Mouse (Mus musculus) heart, embryonic 13.5 days (tissue): ENCODE results near the gene Tbc1d22a. TPM values are rescaled to one million over a fixed set of nuclear protein-coding genes. Genes with fewer than 3 reads are reported as not detected.

Experiments used
- ATAC-seq: fragments of 200-750 bp; cut with Nextera tagmentation; 2 replicates; pipeline ENCODE4 v1.8.0; 2017; ENCODE audit warnings: moderate TSS enrichment; ENCODE audit not compliant: insufficient number of reproducible peaks, low FRiP score, low TSS enrichment; ENCODE audit errors: extremely low read depth
- H3K27ac ChIP-seq: fragments of 300-500 bp; sonication (generic); replicated peaks from 2 replicates; pipeline ENCODE4 v1.5.1; 2015; ENCODE audit warnings: moderate library complexity, mild to moderate bottlenecking, inconsistent platforms
- H3K27me3 ChIP-seq: fragments of 300-500 bp; sonication (generic); replicated peaks from 2 replicates; pipeline ENCODE4 v1.6.1; 2015; ENCODE audit warnings: mild to moderate bottlenecking, inconsistent platforms
- H3K36me3 ChIP-seq: fragments of 300-500 bp; sonication (generic); 2 replicates; pipeline ENCODE4 v1.6.1; 2015; ENCODE audit warnings: mild to moderate bottlenecking, inconsistent platforms
- H3K4me1 ChIP-seq: fragments of 300-500 bp; sonication (generic); 2 replicates; pipeline ENCODE4 v1.6.1; 2015; ENCODE audit warnings: inconsistent platforms
- H3K4me2 ChIP-seq: fragments of 300-500 bp; sonication (generic); 2 replicates; pipeline ENCODE4 v1.6.1; 2015; ENCODE audit warnings: inconsistent platforms, mild to moderate bottlenecking, moderate library complexity
- H3K4me3 ChIP-seq: fragments of 300-500 bp; sonication (generic); 2 replicates; pipeline ENCODE4 v1.5.1; 2015; ENCODE audit warnings: moderate library complexity, mild to moderate bottlenecking, inconsistent platforms
- H3K9ac ChIP-seq: fragments of 300-500 bp; sonication (generic); 2 replicates; pipeline ENCODE4 v1.6.1; 2015; ENCODE audit warnings: inconsistent platforms, mild to moderate bottlenecking, moderate library complexity
- H3K9me3 ChIP-seq: fragments of 300-500 bp; sonication (generic); 2 replicates; pipeline ENCODE4 v1.6.1; 2016; ENCODE audit warnings: inconsistent platforms
- WGBS: fragments of 180-500 bp; shearing (Covaris S2); methylation state at CpG from one replicate; pipeline ENCODE4 v1.1.7; 2015; ENCODE audit warnings: mixed read lengths; 5-methylcytosine and 5-hydroxymethylcytosine counted together
- polyA plus RNA-seq: library from polyadenylated mRNA; unstranded; fragments of >200 nt; fragmentation: Nextera tagmentation; extraction: Ambion mirVana; gene quantifications from 2 replicates; pipeline ENCODE4 v1.2.1, GENCODE M21; 2015

The Tbc1d22a gene
- polyA plus RNA-seq, 1 experiment from 2014 or later: 9.1 TPM

DNA sequence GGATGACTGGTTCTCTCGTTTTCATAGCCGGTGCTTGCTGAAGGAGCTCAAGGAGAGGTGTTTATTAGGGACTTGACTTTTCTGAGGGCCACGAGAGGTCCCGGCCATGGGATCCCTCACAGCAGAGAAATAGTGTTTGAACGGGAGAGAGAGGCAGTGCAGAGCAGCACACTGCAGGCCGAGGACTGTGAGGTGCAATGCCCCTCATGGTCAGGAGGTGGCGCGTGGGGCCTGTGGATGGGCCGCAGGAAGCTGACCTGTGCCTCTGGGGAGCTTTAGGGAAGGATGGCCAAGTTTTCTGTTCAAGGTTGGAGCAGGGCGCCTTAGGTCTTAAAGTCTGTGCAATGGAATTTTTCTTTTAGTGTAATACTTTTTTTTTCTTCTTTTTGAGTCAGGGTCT, 25.5 kb downstream of the Tbc1d22a start:
- no peak overlapping the region for H3K4me3 ChIP-seq
- no peaks in the 10 kb centered on the region for H3K27me3 ChIP-seq
- WGBS: 29% methylated on average over 10 of the region's 10 CpGs
- peaks cover 27% of the 10 kb centered on the region for H3K36me3 ChIP-seq
- no peaks in the 10 kb centered on the region for H3K4me1 ChIP-seq
- H3K9ac ChIP-seq: no peak overlapping the region
- no peak for ATAC-seq
- H3K27ac ChIP-seq: no peak overlapping the region
- no peaks in the 10 kb centered on the region for H3K9me3 ChIP-seq
- no peak overlapping the region for H3K4me2 ChIP-seq

DNA sequence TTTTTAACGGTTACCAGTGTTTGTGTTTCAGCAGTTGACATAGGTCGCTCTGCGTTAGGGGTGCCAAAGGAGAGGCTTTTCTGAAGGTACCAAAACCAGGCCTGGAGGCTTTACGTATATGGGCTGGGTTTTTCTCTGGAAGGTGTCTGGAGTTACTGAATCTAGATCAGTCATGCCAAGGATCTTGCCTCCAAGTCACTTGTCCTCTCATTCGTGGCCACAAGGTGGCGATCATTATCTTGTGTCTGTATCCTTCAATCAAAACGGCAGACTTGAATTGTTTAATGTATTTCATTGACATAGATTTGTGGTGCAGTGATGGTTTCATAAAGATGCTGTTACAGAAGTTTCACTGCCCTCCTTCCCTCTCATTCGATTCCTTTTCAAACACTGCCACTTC, 29.4 kb downstream of the Tbc1d22a start:
- Histone ChIP-seq H3K4me2 (no peak overlapping the region), H3K27ac (no peak overlapping the region), H3K9ac (no peak overlapping the region), H3K27me3 (no peaks in the 10 kb centered on the region), H3K4me1 (no peaks in the 10 kb centered on the region), H3K36me3 (peaks cover 20% of the 10 kb centered on the region), H3K4me3 (no peak overlapping the region), H3K9me3 (no peaks in the 10 kb centered on the region)
- 43% methylated on average over 8 of the region's 8 CpGs for WGBS
- ATAC-seq: no peak

DNA sequence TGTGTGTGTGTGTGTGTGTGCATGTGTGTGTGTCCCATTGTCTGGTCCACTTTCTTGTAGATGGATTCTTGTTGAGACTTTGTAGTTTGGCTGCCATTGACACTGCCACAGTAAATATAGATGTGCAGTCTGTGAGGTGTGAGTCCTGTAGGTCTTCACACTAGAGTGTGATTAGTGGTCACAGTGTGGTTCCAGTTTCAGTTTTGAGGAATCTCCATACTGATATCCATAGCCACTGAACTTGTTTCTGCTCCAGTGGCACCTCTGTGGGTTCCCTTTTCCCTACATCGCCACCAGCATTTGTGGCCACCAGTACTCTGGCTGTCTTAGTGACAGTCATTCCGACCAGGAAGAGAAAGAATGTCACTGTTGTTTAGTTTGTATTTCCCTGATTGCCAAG, 30.1 kb downstream of the Tbc1d22a start:
- 73% methylated on average over 2 of the region's 2 CpGs for WGBS
- H3K36me3 ChIP-seq: peaks cover 20% of the 10 kb centered on the region
- H3K9me3 ChIP-seq: no peaks in the 10 kb centered on the region
- H3K4me3 ChIP-seq: no peak overlapping the region
- no peak for ATAC-seq
- H3K9ac ChIP-seq: no peak overlapping the region
- H3K27me3 ChIP-seq: no peaks in the 10 kb centered on the region
- H3K4me2 ChIP-seq: no peak overlapping the region
- H3K4me1 ChIP-seq: no peaks in the 10 kb centered on the region
- no peak overlapping the region for H3K27ac ChIP-seq

DNA sequence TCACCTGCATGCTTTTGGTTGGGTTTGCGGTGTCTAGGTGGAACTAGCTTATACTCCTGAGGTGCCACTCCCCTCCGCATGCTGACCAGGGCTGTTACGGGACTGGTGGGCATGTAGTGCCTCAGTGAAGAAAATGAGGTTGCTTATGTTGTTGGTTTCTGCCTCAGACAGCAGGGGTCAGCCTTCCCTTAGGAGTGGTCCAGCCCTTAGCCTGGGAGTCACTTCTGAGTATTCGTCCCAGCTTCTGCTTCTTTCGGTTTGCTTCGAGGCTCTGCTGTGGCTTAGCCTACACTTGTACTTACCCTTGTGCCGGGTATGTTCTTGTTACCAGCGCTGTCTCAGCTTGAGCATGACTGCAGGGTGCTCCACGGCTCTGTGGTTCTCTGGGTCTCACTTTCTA, 36.0 kb downstream of the Tbc1d22a start:
- Histone ChIP-seq H3K9ac (no peak overlapping the region), H3K27me3 (peaks cover 4% of the 10 kb centered on the region), H3K36me3 (peaks cover 14% of the 10 kb centered on the region), H3K4me3 (no peak overlapping the region), H3K4me1 (peaks cover 8% of the 10 kb centered on the region; the same call in 1 of the 2 replicates), H3K27ac (no peak overlapping the region), H3K9me3 (no peaks in the 10 kb centered on the region), H3K4me2 (no peak overlapping the region)
- WGBS: 66% methylated on average over 9 of the region's 9 CpGs
- ATAC-seq: no peak

DNA sequence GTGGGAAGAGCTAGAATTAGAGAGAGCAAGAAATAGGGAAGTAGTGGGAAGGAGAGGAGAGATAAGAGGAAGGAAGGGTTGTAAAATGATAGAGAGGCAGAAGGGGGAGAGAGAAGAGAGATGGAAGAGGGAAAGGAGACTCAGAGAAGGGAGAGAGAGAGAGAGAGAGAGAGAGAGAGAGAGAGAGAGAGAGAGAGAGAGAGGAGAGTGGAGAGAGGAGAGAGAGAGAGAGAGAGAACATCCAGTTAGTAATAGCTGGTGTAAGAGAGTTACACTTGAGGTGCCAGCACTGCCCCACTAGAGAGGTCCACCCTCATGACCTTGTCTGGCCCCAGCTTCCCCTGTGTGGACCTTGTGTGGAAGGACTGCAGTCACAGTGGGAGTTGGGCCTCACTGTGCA, 37.9 kb downstream of the Tbc1d22a start:
- ATAC-seq: no peak
- Histone ChIP-seq H3K36me3 (peaks cover 7% of the 10 kb centered on the region; the same call in 1 of the 2 replicates), H3K9me3 (no peaks in the 10 kb centered on the region), H3K4me3 (no peak overlapping the region), H3K4me1 (peaks cover 8% of the 10 kb centered on the region; the same call in 1 of the 2 replicates), H3K4me2 (no peak overlapping the region), H3K9ac (no peak overlapping the region), H3K27ac (no peak overlapping the region), H3K27me3 (peaks cover 4% of the 10 kb centered on the region)

DNA sequence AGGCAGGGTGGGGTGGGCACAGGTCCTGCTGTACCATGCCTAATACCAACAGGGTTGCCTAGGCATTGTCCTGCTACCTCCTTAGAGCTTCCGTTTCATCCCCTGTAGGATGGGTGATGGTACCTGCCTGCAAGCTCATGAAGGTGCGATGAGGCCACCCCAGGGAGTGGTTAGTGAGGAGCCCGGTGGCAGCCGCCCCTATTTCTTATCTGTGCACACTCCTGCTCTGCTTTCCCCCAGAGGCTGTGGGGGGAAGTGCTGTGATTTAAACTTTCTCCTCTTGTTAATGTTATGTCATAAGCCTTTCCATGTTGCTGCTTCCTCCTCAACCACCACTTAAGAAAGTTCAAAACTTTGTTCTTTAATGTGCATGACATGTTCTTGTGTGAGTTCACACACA, 38.4 kb downstream of the Tbc1d22a start:
- H3K4me3 ChIP-seq: no peak overlapping the region
- no peak overlapping the region for H3K4me2 ChIP-seq
- H3K27me3 ChIP-seq: peaks cover 4% of the 10 kb centered on the region
- H3K27ac ChIP-seq: no peak overlapping the region
- no peak for ATAC-seq
- no peak overlapping the region for H3K9ac ChIP-seq
- WGBS: 44% methylated on average over 4 of the region's 4 CpGs
- no peaks in the 10 kb centered on the region for H3K9me3 ChIP-seq
- peaks cover 8% of the 10 kb centered on the region; the same call in 1 of the 2 replicates for H3K4me1 ChIP-seq
- H3K36me3 ChIP-seq: peaks cover 7% of the 10 kb centered on the region; the same call in 1 of the 2 replicates

DNA sequence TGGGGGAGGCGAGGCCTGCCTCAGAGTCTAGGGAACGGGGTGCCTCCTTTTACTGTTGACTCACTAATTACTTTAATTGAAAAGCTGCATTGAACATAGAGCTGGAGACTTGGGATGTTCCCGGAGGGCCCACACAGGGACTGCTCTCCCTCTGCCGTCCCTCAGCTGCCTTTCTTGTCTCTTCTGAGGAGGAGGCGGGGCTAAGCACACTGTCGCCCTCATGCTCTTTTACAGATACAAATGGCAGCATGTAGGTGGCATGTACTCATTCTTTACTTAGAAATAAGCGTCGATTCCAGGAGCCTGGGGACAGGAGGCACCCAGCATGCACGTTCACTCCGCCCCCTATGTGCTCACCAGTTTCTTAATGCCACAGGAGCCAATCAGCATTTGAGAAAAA, 39.2 kb downstream of the Tbc1d22a start:
- Histone ChIP-seq H3K9me3 (no peaks in the 10 kb centered on the region), H3K27ac (no peak overlapping the region), H3K36me3 (peaks cover 7% of the 10 kb centered on the region; the same call in 1 of the 2 replicates), H3K4me3 (no peak overlapping the region), H3K4me1 (peaks cover 8% of the 10 kb centered on the region; the same call in 1 of the 2 replicates), H3K4me2 (no peak overlapping the region), H3K9ac (no peak overlapping the region), H3K27me3 (peaks cover 4% of the 10 kb centered on the region)
- no peak for ATAC-seq
- 56% methylated on average over 10 of the region's 10 CpGs for WGBS

DNA sequence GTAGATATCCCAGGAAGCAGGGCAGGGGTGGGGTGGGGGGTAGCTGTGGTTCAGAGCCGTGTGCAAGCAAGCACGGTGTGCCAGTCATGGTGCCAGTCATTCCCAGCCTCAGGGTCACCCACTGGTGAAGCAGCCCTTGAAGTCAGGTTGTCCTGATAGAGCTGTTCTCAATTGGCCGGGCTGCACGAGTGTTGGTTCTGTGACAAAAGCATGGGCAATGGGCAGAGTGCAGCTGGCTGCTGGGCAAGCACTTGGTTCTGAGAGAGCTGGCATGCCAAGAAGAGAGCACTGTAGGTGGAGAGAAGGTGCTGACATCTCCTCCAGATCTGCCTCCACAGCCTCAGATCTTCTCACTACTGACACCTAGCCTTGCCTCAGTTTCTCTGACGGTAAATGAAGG, 41.9 kb downstream of the Tbc1d22a start:
- H3K4me3 ChIP-seq: no peak overlapping the region
- H3K4me1 ChIP-seq: peaks cover 8% of the 10 kb centered on the region; the same call in 1 of the 2 replicates
- no peak overlapping the region for H3K27ac ChIP-seq
- H3K36me3 ChIP-seq: peaks cover 7% of the 10 kb centered on the region; the same call in 1 of the 2 replicates
- no peak for ATAC-seq
- peaks cover 4% of the 10 kb centered on the region for H3K27me3 ChIP-seq
- no peak overlapping the region for H3K9ac ChIP-seq
- no peaks in the 10 kb centered on the region for H3K9me3 ChIP-seq
- WGBS: 83% methylated on average over 5 of the region's 5 CpGs
- no peak overlapping the region for H3K4me2 ChIP-seq

DNA sequence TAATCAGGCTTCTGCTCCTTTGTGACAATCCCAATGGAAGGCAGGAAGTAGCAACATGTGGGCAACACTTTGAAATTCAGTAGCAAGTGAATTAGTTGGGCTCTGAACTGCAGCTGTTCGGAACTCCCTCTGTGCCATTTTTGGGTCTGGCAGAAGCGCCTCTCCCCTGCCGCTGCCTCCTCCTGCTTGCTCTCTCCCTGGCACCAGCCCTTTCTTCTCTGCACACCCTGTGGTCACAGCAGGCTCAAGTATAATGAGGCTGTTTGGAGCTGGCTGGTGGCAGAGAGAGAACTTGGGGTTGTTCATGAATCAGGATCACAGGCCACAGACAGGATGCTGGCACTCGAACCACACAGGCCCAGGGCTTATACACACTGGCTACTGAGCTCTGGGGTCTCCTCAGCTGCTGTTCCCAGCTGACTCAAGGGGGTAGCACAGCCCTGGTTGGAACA, 42.5 kb downstream of the Tbc1d22a start:
- no peak for ATAC-seq
- H3K4me2 ChIP-seq: no peak overlapping the region
- H3K4me1 ChIP-seq: peaks cover 8% of the 10 kb centered on the region; the same call in 1 of the 2 replicates
- peaks cover 7% of the 10 kb centered on the region; the same call in 1 of the 2 replicates for H3K36me3 ChIP-seq
- no peak overlapping the region for H3K9ac ChIP-seq
- peaks cover 4% of the 10 kb centered on the region for H3K27me3 ChIP-seq
- no peaks in the 10 kb centered on the region for H3K9me3 ChIP-seq
- H3K4me3 ChIP-seq: no peak overlapping the region
- no peak overlapping the region for H3K27ac ChIP-seq
- WGBS: 63% methylated on average over 4 of the region's 4 CpGs

DNA sequence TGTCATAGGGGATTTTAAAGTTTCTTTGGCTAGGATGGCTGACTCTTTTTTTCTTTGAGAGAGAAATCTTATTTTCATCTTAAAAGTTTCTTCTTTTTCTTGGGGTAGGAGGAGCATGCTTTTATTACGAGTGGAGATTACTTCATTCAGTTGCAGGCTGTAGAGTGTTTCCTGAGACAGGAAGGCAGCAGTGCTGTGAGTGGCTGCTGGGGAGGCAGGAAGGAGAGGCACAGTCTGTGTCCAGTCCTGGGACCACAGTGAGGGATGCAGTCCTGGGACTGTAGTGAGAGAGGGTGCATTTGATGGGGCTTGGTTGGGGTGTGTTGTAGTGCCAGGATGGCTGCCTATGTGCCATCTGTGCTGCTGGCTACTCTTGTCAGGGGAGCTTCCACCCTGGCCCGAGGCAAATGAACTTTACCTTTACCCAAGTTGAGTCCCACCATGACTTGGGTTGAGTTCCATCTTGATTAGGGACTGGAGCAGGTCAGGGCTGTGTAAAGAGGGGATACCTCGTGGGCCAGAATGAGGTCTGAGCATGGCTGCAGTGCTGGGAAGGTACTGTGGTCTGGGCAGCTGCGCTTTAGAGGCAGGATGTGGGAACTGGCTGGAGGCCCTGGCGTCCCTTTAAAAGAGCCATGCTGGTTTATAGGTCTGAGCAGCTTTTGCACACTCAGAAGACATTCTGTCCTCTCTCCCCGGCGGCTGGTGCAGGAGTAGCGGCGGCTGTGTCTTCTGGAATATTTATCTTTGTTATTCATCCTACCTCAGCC, 43.8 kb downstream of the Tbc1d22a start:
- no peaks in the 10 kb centered on the region; the same call in 1 of the 2 replicates for H3K27me3 ChIP-seq
- WGBS: 77% methylated on average over 9 of the region's 9 CpGs
- H3K4me1 ChIP-seq: 0 out of 2 replicates have a peak, but pooled peaks cover 1% of the 10 kb centered on the region
- no peak overlapping the region for H3K9ac ChIP-seq
- H3K4me3 ChIP-seq: no peak overlapping the region
- H3K27ac ChIP-seq: no peak overlapping the region
- H3K4me2 ChIP-seq: no peak overlapping the region
- ATAC-seq: no peak
- peaks cover 7% of the 10 kb centered on the region; the same call in 1 of the 2 replicates for H3K36me3 ChIP-seq
- no peaks in the 10 kb centered on the region for H3K9me3 ChIP-seq

DNA sequence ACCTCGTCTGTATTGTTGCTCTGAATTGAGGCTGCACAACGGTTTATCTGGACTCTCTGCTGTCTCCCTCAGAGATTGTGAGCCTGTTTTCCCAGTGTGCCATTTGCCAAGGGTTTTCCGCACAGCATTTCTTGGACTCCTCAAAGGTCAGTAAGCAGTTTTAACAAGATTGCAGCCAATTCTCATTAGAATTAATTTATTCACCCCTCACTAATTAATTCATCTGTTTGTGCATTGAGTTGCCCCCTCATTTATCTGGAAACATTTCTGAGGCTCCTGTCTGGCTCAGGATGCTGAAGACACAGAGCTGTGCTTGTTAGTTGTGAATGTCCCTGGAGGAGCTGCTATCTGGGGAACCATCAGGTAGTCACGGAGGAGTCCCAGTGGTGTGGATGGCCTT, 45.0 kb downstream of the Tbc1d22a start:
- H3K4me2 ChIP-seq: no peak overlapping the region
- H3K4me3 ChIP-seq: no peak overlapping the region
- no peaks in the 10 kb centered on the region; the same call in 1 of the 2 replicates for H3K27me3 ChIP-seq
- H3K4me1 ChIP-seq: peaks cover 1% of the 10 kb centered on the region; the same call in 1 of the 2 replicates
- no peak overlapping the region for H3K27ac ChIP-seq
- ATAC-seq: no peak
- 61% methylated on average over 4 of the region's 4 CpGs for WGBS
- H3K9me3 ChIP-seq: no peaks in the 10 kb centered on the region
- peaks cover 7% of the 10 kb centered on the region; the same call in 1 of the 2 replicates for H3K36me3 ChIP-seq
- no peak overlapping the region for H3K9ac ChIP-seq

DNA sequence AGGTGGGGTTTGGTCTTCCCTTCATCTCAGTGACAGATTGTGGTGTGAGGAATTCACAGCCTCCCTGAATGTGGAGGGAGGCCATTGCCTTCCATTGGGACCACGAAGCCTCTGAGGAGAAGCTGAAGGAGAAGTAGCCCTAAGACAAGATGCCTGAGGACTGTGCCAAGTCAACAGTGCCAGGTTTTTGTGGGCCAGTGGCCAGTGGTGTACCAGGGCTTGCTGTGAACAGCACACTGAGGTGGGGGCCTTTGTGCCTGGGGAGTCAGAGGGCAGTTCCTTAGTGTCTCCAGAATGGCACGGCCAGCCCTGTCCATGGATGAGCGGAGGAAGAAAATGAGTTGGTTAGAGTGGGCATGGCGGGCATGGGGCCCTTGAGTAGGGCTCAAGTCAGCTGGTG, 45.9 kb downstream of the Tbc1d22a start:
- 90% methylated on average over 4 of the region's 4 CpGs for WGBS
- Histone ChIP-seq H3K27ac (no peak overlapping the region), H3K4me1 (peaks cover 6% of the 10 kb centered on the region; the same call in 1 of the 2 replicates), H3K4me3 (no peak overlapping the region), H3K9me3 (no peaks in the 10 kb centered on the region), H3K27me3 (no peaks in the 10 kb centered on the region; the same call in 1 of the 2 replicates), H3K4me2 (no peak overlapping the region), H3K9ac (no peak overlapping the region), H3K36me3 (peaks cover 1% of the 10 kb centered on the region; the same call in 1 of the 2 replicates)
- ATAC-seq: no peak
